Mouse (Mus musculus): ENCODE results near the gene Xpr1. TPM values are rescaled to one million over a fixed set of nuclear protein-coding genes. Genes with fewer than 3 reads are reported as not detected.

Xpr1 gene
- total and polyA plus RNA-seq, 3 experiments = 11.5 to 176 (median 43.4) TPM

DNA sequence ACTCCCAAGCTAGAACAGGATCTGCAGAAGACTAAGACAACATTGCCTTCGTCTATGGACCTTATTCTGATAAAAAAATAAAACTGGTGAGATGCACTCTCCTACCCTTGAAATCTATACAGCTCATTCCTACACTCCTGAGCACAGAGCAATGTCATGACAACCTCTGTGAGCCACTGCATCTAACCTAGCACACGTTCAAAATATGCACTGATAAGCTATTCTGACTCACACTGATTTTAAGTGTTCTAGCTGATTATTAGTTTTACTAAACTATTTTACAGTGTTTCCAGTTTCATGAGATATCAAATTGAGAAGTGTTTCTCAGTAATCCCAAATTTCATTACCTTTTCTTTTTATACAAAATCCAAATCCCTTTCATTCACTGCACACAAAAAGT lies 23.2 kb downstream of the Xpr1 start:
- DNase-seq (ENCODE audit: low spot score) (no peak), ATAC-seq (ENCODE audit: extremely low read depth, insufficient number of reproducible peaks, low FRiP score, poor library complexity, severe bottlenecking) (no peak)
- peaks cover 28% of the 10 kb centered on the region for H3K36me3 ChIP-seq (replicated peaks)
- H3K4me1 ChIP-seq (ENCODE audit: insufficient read depth, low read depth, low read length) = peaks cover 71% of the 10 kb centered on the region
- H3K9me3 ChIP-seq (replicated peaks) = no peaks in the 10 kb centered on the region
- TF ChIP-seq GATA1 (IDR thresholded peaks at IDR 0.05; ENCODE audit: borderline replicate concordance, low read length) (no peak), POLR2AphosphoS5 (IDR thresholded peaks at IDR 0.05; ENCODE audit: insufficient replicate concordance, low read depth, low read length) (no peak), GATA2 (IDR thresholded peaks at IDR 0.05; ENCODE audit: borderline replicate concordance, low read depth, low read length) (no peak), TAL1 (conservative IDR thresholded peaks at IDR 0.05; ENCODE audit: low read depth, low read length) (no peak), CTCF (IDR thresholded peaks at IDR 0.05; ENCODE audit: low read depth, low read length) (no peak)
- H3K27me3 ChIP-seq (ENCODE audit: insufficient read depth, low read length) = no peaks in the 10 kb centered on the region
- no peak overlapping the region for H3K4me3 ChIP-seq (ENCODE audit: low read depth, low read length)

- ATAC-seq (ENCODE audit: extremely low read depth, insufficient number of reproducible peaks, low FRiP score, poor library complexity, severe bottlenecking) (peak; percentile 67), DNase-seq (ENCODE audit: low spot score) (peak; percentile 19)
- peaks cover 74% of the 10 kb centered on the region for H3K4me1 ChIP-seq (ENCODE audit: insufficient read depth, low read depth, low read length)
- TF ChIP-seq TAL1 (conservative IDR thresholded peaks at IDR 0.05; ENCODE audit: low read depth, low read length) (no peak), GATA2 (IDR thresholded peaks at IDR 0.05; ENCODE audit: borderline replicate concordance, low read depth, low read length) (no peak), POLR2AphosphoS5 (IDR thresholded peaks at IDR 0.05; ENCODE audit: insufficient replicate concordance, low read depth, low read length) (no peak), GATA1 (IDR thresholded peaks at IDR 0.05; ENCODE audit: borderline replicate concordance, low read length) (no peak), CTCF (IDR thresholded peaks at IDR 0.05; ENCODE audit: low read depth, low read length) (no peak)
- no peaks in the 10 kb centered on the region for H3K27me3 ChIP-seq (ENCODE audit: insufficient read depth, low read length)
- H3K4me3 ChIP-seq (ENCODE audit: low read depth, low read length) = peak overlapping the region; percentile 20; the same call in 1 of the 2 replicates
- no peaks in the 10 kb centered on the region for H3K9me3 ChIP-seq (replicated peaks)
- peaks cover 30% of the 10 kb centered on the region for H3K36me3 ChIP-seq (replicated peaks)
Observed at GRCm38 (mm10) chr1:155392825-155393224, 24.4 kb downstream of the Xpr1 start.

GRCm38 (mm10) chr1:155391537-155391936 lies 25.7 kb downstream of the Xpr1 start:
- peaks cover 64% of the 10 kb centered on the region for H3K4me1 ChIP-seq (ENCODE audit: insufficient read depth, low read depth, low read length)
- H3K36me3 ChIP-seq (replicated peaks) = peaks cover 30% of the 10 kb centered on the region
- H3K9me3 ChIP-seq (replicated peaks) = no peaks in the 10 kb centered on the region
- no peak for TF ChIP-seq CTCF (IDR thresholded peaks at IDR 0.05; ENCODE audit: low read depth, low read length)
- no peak for ATAC-seq (ENCODE audit: extremely low read depth, insufficient number of reproducible peaks, low FRiP score, poor library complexity, severe bottlenecking)
- no peak for DNase-seq (ENCODE audit: low spot score)
- no peaks in the 10 kb centered on the region for H3K27me3 ChIP-seq (ENCODE audit: insufficient read depth, low read length)
- no peak overlapping the region for H3K4me3 ChIP-seq (ENCODE audit: low read depth, low read length)

DNA sequence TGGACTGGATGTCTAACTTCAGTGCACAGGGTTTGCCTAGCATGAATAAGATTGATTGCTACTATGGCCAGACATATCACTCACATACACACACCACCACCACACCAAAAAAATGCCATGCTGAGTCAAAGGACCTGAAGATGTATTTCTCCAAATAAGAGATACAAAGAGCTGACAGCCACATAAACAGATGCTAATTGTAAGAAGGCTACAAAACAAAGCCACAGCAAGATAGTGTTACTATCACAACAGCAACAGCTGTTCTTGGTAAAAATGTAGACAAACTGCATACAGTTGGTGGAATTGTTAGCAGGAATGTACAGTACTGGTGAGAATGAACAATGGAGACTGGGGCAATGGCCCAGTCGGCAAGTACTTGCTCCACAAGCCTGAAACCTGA lies 28.8 kb downstream of the Xpr1 start:
- no peak for TF ChIP-seq GATA2 (IDR thresholded peaks at IDR 0.05; ENCODE audit: borderline replicate concordance, low read depth, low read length)
- TF ChIP-seq TAL1 (conservative IDR thresholded peaks at IDR 0.05; ENCODE audit: low read depth, low read length) = no peak; the same call in 1 of the 2 replicates
- TF ChIP-seq POLR2AphosphoS5 (IDR thresholded peaks at IDR 0.05; ENCODE audit: insufficient replicate concordance, low read depth, low read length) = no peak
- Histone ChIP-seq H3K9me3 (replicated peaks) (no peaks in the 10 kb centered on the region), H3K36me3 (replicated peaks) (peaks cover 32% of the 10 kb centered on the region), H3K4me1 (ENCODE audit: insufficient read depth, low read depth, low read length) (peaks cover 58% of the 10 kb centered on the region), H3K4me3 (ENCODE audit: low read depth, low read length) (no peak overlapping the region), H3K27me3 (ENCODE audit: insufficient read depth, low read length) (no peaks in the 10 kb centered on the region)
- DNase-seq (ENCODE audit: low spot score) (no peak), ATAC-seq (ENCODE audit: extremely low read depth, insufficient number of reproducible peaks, low FRiP score, poor library complexity, severe bottlenecking) (no peak)

GRCm38 (mm10) chr1:155386551-155386950 lies 30.7 kb downstream of the Xpr1 start:
- Histone ChIP-seq H3K4me3 (ENCODE audit: low read depth, low read length) (no peak overlapping the region), H3K27me3 (ENCODE audit: insufficient read depth, low read length) (no peaks in the 10 kb centered on the region), H3K4me1 (ENCODE audit: insufficient read depth, low read depth, low read length) (peaks cover 49% of the 10 kb centered on the region), H3K9me3 (replicated peaks) (no peaks in the 10 kb centered on the region), H3K36me3 (replicated peaks) (peaks cover 31% of the 10 kb centered on the region)
- TF ChIP-seq TAL1 (conservative IDR thresholded peaks at IDR 0.05; ENCODE audit: low read depth, low read length) = no peak
- no peak for TF ChIP-seq GATA1 (IDR thresholded peaks at IDR 0.05; ENCODE audit: borderline replicate concordance, low read length)
- TF ChIP-seq CTCF (IDR thresholded peaks at IDR 0.05; ENCODE audit: low read depth, low read length) = no peak
- TF ChIP-seq GATA2 (IDR thresholded peaks at IDR 0.05; ENCODE audit: borderline replicate concordance, low read depth, low read length) = no peak
- no peak for TF ChIP-seq POLR2AphosphoS5 (IDR thresholded peaks at IDR 0.05; ENCODE audit: insufficient replicate concordance, low read depth, low read length)
- DNase-seq (ENCODE audit: low spot score) (no peak), ATAC-seq (ENCODE audit: extremely low read depth, insufficient number of reproducible peaks, low FRiP score, poor library complexity, severe bottlenecking) (no peak)

DNA sequence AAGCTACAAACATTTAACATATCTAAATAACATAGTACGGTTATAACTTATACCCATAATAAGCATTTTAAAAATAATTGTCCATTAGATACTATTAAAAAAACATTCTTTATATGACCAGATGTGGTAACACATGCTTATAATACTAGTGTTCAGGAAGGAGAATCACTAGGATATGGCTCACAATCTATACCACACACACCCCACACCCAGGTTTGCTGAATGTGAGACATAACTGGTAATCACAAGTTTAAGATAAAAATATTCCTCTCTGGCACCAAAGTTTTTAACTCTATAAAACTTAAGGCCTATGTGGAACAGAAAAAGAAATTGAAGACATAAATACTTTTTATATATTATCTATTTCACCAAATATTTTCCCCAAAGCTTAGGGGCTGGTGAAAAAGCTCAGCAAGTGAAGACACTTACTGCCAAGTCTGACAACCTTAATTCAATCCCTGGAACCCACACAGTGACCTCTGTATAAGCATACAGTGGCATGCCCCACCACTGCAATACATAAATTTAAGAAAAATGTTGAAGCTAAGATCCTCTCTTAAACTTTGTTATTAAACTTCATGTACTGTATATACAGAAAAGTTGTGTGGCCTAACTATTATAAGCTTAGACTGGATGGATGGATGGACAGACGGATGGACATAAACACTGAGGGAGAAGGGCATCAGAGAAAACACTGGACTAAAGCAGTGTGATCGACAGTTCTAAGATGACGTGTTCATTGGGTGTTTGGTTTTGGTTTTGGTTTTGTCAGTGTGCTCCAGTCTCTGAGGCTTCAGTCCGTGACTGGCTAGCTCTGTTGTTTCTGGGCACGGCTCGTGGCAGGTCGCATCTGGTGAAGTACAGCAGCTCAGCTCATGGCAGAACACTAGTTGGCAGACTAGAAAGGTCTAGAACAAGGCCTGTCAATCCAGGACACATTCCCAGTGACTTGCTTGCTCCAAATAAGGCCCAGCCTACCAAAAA lies 33.6 kb downstream of the Xpr1 start:
- no peak for DNase-seq (ENCODE audit: low spot score)
- Histone ChIP-seq H3K27me3 (ENCODE audit: insufficient read depth, low read length) (no peaks in the 10 kb centered on the region), H3K4me1 (ENCODE audit: insufficient read depth, low read depth, low read length) (peaks cover 37% of the 10 kb centered on the region), H3K36me3 (replicated peaks) (peaks cover 18% of the 10 kb centered on the region), H3K9me3 (replicated peaks) (no peaks in the 10 kb centered on the region), H3K4me3 (ENCODE audit: low read depth, low read length) (peak overlapping the region; percentile 64; the same call in 1 of the 2 replicates)
- TF ChIP-seq GATA2 (IDR thresholded peaks at IDR 0.05; ENCODE audit: borderline replicate concordance, low read depth, low read length) (no peak), TAL1 (conservative IDR thresholded peaks at IDR 0.05; ENCODE audit: low read depth, low read length) (no peak), GATA1 (IDR thresholded peaks at IDR 0.05; ENCODE audit: borderline replicate concordance, low read length) (no peak), POLR2AphosphoS5 (IDR thresholded peaks at IDR 0.05; ENCODE audit: insufficient replicate concordance, low read depth, low read length) (no peak), CTCF (IDR thresholded peaks at IDR 0.05; ENCODE audit: low read depth, low read length) (no peak)
- ATAC-seq (ENCODE audit: extremely low read depth, insufficient number of reproducible peaks, low FRiP score, poor library complexity, severe bottlenecking) = peak; percentile 36; the same call in 1 of the 2 replicates
